Mouse (Mus musculus) layer of hippocampus, postnatal 10 days (tissue): ENCODE measurements at regions not wholly inside any gene's neighbourhood (a gene's known extent, or its start where the extent isn't known, plus 50 kb on each side); places are given as distances from the start of the nearest gene placed in this dataset.

Experiments
- DNase-seq, 2 experiments: peaks; one replicate each; pipeline ENCODE4 v3.0.0; 2021; ENCODE audit warnings: low spot score in 2 of 2

DNA sequence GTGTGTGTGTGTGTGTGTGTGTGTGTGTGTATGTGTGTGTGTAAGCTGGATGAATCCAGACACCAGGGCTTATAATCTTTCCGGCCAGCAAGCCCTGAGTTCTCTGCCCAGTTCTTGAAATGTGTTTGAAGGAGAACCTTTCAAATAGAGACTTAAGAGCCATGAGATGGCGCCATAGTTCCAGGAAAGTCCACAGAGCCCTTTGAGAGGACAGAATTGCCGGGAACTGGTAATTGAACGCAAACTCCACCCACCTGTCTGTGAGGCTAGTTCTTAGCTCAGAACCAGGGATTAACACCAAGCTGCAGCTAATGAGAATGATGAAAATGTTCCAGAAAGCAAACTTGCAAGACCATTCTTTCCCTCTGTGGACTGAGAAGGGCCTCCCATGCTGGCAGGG lies 72.2 kb downstream of the Trim42 start:
- peak; percentile 58 to 65 for DNase-seq

- DNase-seq, result peak; percentile 46 to 47
Observed at GRCm38 (mm10) chr9:97295770-97296169, 74.0 kb downstream of the Trim42 start.

- no peak for DNase-seq
Observed at GRCm38 (mm10) chr9:97291870-97292269, 77.9 kb downstream of the Trim42 start.

- no peak for DNase-seq
Observed at GRCm38 (mm10) chr9:97284282-97284802, 85.4 kb downstream of the Trim42 start.

GRCm38 (mm10) chr9:97282090-97282489 lies 87.7 kb downstream of the Trim42 start:
- no peak for DNase-seq

GRCm38 (mm10) chr9:97275449-97275848 lies 94.3 kb downstream of the Trim42 start:
- peak in 1 of 2 experiments; percentile 2 for DNase-seq

- peak in 1 of 2 experiments; percentile 0 for DNase-seq
Observed at GRCm38 (mm10) chr9:97273891-97274290, 95.9 kb downstream of the Trim42 start.

GRCm38 (mm10) chr9:97272061-97272460 lies 97.7 kb downstream of the Trim42 start:
- no peak for DNase-seq

- peak in 1 of 2 experiments; percentile 1 for DNase-seq
Observed at GRCm38 (mm10) chr9:97247621-97248020, 122.1 kb downstream of the Trim42 start.

DNA sequence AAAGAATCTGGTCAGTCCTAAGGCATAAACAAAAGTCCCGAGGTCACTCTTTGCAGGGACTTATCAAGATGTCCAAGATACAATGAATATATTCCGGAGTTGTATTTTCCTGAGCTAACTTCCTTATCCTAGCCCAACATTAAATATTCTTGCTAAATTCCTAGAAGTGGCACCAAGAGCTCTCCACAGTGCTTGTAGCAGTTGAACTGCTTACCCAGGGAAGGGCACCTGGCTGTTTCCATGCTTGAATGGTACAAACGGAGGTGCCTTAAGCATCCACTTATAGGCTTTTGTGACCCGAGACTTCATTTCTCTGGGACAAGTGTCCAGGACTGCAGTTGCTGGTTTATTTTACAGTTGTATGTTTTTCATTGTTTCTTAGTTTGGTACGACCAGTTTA lies 115.1 kb upstream of the Slc25a36 start:
- no peak for DNase-seq

GRCm38 (mm10) chr9:97224549-97224948 lies 113.6 kb upstream of the Slc25a36 start:
- no peak for DNase-seq

- no peak for DNase-seq
Observed at GRCm38 (mm10) chr9:97214806-97215205, 103.8 kb upstream of the Slc25a36 start.

DNA sequence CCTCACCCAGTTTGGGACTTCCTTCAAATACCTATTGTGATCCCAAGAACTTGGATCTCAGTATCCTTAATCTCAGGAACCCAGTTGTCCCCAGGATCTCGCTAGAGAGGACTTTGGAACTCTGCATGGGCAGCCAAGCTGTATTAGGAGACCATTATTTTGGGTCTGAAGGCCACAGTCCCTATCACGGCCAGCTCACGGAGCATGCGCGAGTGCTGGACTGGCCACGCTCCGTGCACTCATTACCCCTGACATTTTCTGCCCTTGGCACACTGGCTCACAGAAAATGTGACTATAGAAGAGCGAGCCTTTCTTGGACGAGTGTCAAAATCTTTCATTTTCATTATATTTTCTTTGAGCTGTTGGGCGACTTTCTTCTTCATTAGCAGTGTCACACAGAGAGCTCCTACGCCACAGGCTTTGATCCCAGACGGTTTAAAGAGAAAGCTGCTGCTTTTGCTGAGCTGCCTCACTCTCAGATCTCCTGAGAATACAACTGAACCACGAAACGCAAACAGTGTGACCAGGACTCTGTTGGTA lies 79.4 kb upstream of the Slc25a36 start:
- DNase-seq, result no peak

- DNase-seq, result no peak
Observed at GRCm38 (mm10) chr9:97189646-97190045, 78.7 kb upstream of the Slc25a36 start.

DNA sequence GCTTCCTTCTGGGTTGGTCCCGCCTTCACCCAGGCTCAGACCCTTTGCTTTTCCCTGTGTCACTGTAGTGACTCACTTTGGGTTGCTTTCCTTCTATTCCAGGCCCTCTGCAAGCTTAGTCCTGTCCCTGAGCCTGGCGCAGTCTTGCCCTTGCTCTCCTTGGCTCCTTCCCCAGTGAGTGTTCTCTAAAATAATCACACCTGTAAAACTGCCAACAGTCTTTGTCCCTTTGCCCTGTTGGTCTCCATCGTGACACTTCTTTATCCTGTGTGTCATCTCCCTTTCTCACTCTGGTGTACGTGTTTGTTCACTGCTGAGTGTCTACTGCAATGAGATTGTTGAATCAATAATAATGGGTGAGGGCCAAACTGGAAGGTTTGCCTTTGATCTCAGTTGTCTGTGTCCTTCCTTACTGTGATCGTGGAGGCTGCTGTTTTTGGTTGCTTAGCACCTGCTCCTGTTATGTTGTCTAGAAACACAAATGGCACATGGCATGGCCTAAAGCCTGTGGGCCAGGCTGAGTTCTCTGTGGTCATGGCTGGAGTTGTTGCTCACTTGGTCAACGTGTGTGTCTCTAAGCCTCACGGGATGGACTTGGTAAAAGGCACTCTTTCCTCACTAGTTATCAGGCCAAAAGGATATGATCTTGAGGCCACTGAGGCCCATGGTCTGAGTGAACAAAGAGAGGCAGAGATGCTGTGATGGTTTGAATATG lies 77.8 kb upstream of the Slc25a36 start:
- no peak for DNase-seq

- DNase-seq, result no peak
Observed at GRCm38 (mm10) chr9:97173230-97173951, 62.4 kb upstream of the Slc25a36 start.

DNA sequence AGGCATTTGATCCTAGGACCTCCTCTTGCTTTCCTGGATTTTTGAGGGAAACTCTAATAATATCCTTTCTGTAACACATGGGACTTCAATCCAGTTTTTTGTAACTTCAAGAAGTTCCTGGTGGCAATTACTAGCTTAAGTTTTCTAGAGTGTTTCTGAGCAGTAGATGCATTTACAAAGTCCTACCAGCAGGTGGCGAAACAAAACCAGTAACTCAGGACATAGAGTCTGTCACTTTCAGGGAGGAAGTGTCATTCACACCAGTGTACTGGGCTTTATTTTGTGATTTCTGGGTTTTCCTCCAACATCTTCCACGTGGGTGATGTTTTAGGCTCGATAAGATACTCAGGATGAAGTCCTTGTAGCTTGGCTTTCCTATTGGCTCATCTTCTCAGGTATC lies 61.1 kb upstream of the Slc25a36 start:
- peak; percentile 51 to 70 for DNase-seq

- no peak for DNase-seq
Observed at GRCm38 (mm10) chr9:97171484-97171883, 60.5 kb upstream of the Slc25a36 start.

- DNase-seq, result no peak
Observed at GRCm38 (mm10) chr9:97170836-97171235, 59.9 kb upstream of the Slc25a36 start.

DNA sequence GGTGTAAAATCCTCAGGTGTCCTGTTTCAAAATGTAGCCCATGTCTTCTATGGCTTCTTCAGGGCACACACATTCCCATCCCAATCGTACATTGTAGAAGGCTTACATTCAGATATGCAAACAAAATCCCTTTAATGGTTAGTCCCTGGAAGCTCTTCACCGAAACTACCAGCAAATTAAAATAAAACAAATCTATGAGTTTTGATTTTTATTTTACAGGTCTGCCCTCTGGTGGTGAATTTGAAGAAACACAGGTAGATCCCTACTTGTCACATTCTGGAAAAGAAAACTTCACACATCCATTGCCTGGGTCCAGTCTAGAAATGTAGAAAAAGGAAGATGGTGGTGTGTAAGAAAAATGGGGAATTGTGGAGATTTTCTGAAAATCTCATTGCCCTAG lies 51.5 kb upstream of the Slc25a36 start:
- no peak for DNase-seq
